Mouse (Mus musculus) heart, postnatal 0 days (tissue): ENCODE results near the gene Dio3.

Experiments
- CTCF ChIP-seq: IDR thresholded peaks from 2 replicates; pipeline ENCODE4 v1.5.1; 2016; ENCODE audit warnings: antibody characterized with exemption, control low read depth, low read depth
- EP300 ChIP-seq: IDR thresholded peaks from 2 replicates; pipeline ENCODE4 v1.6.1; 2016; ENCODE audit warnings: antibody characterized with exemption, low read depth

DNA sequence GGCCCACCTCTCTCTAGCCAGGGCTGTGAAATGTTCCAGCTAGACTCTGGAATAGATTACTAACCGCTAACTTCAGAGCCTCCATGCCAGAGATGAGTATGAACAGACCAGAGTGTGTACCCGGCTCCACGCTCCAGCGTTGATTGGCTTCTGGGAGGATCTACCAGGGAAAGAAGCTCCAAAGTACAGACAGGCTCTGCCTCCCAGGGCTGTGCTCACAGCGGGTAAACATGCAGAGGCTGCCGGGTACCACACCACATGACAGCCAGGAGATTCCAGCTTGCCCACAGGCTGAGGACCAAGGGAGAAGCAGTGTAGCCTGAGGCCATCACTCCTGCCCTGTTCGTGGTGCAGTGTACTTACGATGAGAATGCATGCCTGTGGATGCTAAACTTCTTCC, 48.1 kb upstream of the Dio3 start:
- no peak for TF ChIP-seq CTCF
- TF ChIP-seq EP300 = no peak
